Mouse (Mus musculus) frontal cortex, postnatal 36 days (tissue): ENCODE measurements at regions not wholly inside any gene's neighbourhood (a gene's known extent, or its start where the extent isn't known, plus 50 kb on each side); places are given as distances from the start of the nearest gene placed in this dataset.
A peak's percentile ranks its signal among the peaks of the same experiment; 100 is the strongest.

Experiments used
- DNase-seq, 2 experiments: peaks; one replicate each; pipeline ENCODE4 v3.0.0; 2022; ENCODE audit warnings: low spot score in 2 of 2

DNA sequence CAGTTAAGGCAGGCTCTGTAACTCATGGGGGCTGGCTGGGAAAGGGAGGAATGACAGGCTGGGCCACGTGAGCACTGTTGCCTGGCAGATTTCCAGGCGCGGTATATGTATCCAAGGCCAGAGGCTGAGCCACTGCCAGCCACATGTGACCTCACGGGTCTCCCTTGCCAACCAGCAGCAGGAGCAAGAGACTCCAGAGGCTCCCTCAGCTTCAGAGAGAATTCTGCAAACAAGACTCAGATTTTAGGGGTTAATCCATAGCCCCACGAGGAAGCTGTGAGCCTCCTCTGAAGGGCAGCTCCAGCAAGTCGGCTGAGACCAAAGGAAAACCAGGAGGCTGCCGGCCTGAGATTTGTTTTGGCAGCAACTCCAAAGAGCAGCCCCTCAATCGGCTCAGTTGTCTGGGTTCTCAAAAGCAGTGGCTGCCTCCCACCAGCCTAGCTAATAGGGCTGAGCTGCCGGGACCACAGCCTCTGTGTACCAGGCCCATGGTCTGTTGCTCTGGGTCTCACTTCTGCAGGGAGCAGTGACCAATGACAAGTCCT, 264.0 kb upstream of the Cadm1 start:
- DNase-seq, result no peak

DNA sequence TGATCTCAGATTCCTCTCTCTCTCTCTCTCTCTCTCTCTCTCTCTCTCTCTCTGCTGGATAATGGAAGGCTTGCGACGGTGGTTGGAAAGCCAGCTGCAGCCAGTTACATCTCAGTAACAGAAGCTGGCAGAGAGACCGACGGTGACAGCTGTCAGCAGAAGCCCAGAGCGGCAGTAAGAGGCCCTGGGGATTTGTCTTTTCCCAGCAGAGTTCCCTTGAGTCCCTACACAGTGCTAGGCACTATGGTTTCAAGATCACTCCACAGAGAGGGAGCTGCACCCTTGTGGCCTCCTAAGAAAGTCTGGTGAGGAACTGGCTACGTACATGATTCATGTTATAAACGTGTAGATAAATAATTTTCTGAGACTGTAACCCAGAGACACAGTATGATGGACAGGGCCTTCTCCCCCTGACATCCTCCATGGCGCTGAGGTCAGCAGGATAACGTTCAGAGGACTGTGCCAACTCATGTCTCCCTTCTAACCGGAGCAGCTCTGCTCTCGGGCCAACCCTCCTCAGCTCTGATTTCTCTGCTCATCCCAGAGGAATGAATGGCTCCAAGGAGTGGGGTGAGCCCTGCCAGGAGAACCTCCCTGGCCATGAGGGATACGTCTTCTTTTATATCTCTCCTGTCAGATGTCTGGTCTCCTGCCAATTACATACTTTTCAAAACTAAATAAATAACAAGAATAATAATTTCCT, 253.5 kb upstream of the Cadm1 start:
- DNase-seq, result no peak

DNA sequence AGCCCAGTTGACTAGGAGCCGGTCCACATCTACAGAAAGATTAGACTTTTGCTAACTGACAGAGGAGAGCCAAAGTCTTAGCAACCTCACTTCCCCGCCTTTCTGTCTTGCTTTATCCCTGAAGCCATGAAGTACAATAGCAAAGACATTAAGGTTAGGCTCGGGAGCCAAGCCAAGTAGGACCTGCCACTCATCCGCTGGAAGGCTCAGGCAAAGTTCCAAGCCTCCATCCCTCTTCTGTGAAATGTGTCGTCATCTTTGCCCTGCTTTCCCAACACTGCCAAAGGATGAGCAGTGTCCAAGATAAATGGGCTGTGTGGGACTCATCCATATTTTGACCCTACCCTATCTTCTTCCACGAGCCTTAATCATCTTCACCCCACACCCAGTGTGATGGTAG, 250.6 kb upstream of the Cadm1 start:
- no peak for DNase-seq

DNA sequence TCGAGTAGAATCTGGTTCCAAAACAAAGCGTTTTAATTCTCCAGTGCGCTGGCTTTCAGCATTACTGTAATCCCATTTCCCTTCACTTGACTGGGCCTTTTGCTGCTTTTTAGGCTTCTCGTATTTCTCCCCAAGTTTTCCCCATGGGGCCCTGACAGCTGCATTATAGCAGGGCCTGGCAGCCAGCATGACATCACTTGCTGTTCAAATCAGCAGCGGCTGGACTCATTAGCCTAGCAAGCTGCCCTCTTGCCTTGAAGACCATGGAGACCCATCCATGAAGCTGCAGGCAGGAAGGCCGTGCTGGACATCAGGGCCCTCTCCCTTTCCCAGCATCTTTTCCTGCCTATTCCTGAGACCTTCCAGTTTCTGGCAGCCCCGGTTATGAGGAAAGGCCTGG, 249.8 kb upstream of the Cadm1 start:
- DNase-seq, result no peak

GRCm38 (mm10) chr9:47280598-47280997, 249.4 kb upstream of the Cadm1 start:
- DNase-seq, result no peak

DNA sequence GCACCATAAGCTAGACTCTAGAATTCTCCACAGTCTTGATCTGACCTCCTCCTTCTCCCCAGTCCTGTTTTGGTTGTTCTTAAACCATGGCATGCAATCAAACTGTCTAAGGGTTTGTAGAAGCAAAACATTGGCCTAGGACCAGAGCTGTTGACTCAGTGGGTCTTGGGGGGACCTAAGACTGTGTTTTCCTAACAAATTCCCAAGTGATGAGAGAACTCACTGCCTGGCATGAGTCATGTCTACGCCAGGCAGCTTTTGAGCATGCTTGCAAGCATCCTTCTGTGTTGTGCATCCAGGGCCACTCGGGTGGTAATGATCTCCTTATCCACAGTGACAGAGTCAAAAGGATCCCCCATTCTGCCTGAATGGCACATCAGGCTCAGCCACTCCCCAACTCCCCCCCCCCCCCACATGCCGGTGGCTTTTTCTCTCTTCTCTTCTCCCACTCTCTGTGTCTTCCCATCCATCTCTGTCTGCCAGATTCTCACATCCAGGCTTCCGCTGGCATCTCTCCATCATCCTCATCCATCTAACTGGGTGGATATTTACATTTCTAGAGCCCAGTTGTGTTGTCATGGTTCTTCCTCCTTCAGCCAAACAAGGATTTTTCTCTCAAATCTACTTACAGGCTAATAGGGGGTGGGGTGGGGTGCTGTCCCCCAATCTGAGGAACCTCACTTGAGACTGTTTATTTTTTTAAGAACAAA, 246.1 kb upstream of the Cadm1 start:
- DNase-seq, result peak in 1 of 2 experiments; percentile 5

DNA sequence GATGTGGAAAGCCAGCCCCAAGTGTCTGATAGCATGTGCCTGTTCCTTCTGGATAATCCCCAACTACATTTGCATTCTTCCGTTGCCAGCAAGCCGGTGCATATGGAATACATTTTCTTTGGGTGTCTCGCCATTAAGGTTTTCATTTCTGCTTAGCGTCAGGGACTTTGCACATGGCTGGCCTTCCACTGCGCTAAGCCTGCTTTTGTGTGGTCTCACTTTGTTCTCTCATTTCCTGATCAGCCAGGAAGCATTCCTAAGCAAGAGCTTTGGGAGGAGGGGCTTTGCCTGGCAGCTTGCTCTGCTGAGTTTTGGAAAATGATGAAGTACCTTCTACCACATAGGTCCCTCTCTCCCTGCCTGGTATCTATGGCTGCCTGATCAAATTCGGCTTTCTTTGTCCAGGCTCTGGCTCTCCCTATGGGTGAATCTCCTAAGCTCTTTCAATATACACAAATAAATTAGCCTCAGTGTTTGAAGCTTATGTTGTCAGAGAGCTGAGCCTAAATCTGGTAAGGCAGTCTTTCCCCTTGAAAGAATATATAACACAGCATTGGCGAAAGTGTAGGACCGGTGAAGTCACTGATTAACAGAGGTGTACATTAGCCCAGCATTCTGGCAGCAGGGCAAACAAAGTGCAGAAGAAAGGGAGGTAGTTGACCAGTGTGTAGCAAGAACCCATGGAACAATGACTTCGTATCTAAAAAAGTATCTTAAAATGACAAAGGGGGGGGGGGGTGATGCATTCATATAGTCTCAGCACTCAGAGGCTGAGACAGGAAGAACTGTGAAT, 242.8 kb upstream of the Cadm1 start:
- DNase-seq, result no peak

DNA sequence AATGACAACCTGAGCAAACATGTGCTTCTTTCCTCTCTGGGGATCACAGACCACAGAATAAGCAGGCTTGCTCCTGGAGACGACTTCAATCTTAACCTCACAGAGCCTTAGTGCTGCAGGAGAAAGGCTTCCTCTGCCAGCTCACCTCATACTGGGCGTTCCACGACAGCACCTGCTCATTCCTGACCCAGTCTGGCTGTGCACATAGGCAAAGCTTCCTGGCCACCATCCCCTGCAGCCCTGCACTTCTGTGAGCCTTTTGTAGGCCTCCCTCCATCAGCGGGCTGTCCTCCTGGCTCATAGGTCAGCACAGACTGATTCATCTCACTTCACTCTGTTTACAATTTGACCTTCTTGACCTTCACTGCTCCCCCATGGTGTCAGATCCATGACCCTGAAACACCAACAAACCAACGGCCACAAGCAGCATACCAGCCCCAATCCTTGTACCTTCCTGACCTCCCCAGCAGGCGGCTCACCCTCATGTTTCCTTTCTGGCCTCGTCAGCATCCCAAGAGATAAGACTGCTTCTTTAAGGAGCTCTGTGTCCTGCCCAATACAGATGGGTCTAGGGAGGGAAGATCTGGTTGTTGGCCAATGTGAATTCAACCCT, 241.3 kb upstream of the Cadm1 start:
- DNase-seq, result no peak

DNA sequence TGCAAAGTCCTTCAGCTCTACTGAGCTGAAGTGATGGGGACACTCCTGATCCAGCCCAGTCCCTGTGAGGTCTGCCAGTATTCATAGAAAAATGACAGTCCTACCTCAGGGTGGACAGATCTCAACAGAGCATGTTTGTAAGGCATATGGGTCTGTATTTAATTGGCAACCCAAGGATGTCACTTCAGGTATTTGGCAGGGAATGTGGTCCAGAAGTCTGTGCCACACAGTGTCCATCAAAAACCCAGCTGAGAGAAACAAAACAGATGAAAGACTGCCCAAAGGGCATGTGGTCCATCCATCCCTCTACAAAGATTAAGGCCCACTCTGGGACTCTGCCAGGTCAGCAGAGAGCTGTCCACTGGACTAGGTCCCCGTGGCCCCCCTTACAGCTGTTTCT, 229.3 kb upstream of the Cadm1 start:
- DNase-seq, result no peak

DNA sequence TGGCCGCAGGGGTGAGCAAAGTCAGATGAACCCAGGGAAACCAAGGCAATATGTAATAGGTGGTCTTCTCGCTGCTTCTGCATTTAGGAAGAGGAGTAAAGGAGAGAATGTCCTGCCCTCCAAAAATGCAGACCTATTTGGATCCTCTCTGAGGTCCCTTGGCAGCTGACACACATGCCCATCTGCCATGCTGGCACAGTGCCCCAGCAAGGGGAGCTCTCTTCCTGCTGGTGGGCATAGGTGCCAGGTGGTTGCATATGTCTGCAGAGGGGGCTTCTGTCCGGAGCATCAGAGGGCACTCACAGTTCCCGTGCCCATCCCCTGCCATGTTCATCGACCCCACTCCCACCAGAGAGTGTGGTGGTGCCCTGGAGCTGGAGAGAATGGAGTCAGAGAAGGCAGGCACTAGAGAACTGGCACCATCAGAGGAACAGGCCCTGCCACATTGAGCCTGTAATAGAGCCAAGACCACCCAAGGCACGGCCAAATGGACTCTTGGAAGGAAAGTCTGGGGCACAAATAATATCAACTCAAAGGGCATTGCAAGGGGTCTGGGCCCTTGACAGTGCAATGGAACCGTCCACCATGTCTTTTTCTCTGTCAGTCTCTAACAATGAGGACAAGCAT, 222.7 kb upstream of the Cadm1 start:
- DNase-seq, result no peak

DNA sequence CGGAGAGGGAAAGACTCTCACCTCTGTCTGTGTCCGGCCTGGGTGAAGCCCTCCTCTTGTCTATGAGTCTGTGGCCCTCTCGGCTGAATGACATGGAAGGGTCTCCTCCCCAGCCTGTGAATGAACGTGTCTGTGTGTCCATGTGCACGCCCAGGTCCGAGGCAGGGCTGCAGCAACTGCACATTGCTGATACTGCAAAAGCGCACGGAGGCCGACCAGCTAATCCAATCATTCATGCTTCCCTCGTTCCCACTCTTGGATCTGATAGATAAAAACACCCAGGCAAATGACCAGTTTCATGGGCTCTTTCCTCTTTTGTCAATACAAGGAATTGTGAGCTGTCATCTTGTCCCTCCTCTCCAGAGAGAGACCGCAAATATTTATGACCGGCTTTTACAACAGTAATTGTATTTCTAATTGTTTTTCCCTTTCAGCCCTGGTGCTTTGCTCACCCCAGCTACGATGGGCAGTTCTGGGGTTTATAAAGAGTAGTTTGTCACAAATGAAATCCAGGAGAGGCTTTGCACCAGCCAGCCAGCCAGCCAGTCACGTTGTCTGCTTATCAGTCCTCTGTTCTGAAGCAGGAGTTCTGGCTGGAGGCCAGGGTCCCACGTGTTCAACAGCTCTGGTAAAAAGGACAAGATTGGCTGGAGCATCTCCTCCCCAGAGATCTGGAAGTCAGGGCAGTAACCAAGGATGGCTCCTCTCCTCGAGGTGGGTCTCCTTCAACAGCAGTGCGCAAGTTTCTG, 222.0 kb upstream of the Cadm1 start:
- no peak for DNase-seq

GRCm38 (mm10) chr9:47313433-47313832, 216.5 kb upstream of the Cadm1 start:
- no peak for DNase-seq

DNA sequence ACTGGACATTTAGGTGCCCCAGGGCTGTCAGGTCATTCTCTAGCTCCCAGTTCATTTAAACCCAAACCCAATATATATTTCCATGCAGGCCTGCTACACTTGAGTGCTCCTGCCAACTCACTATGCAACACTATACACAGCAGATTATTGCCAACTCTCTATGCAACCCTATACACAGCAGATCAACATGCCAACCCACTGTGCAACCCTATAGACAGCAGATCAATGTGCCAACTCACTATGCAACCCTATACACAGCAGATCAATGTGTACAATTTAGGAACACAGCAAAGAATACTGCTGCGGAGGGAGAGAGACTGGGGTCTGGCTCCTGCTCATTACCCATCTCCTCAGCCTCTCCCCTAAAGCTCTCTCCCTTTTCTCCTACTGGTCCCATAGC, 215.7 kb upstream of the Cadm1 start:
- DNase-seq, result no peak

GRCm38 (mm10) chr9:47320345-47320744, 209.6 kb upstream of the Cadm1 start:
- no peak for DNase-seq

- DNase-seq, result no peak
Observed at GRCm38 (mm10) chr9:47321106-47321789, 208.7 kb upstream of the Cadm1 start.

DNA sequence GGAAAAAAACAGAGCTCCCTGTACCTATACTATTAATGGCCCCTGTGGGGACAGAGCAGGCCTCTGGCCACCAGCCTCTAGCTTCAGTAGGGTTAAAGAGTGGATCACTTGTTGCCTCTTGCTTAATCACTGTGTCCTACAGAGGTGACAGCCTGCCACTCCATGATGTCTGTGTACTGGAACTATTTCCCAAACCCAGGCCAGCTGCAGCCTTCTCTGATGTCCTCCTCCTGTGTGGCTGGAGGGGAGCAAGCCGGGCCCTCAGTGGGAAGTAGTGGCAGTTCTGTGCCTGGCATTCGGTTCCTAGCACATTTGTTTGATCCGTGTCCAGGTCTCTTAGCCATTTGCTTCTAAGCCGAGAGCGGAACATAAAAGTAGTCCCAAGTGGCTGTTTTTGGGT, 207.7 kb upstream of the Cadm1 start:
- DNase-seq, result no peak

GRCm38 (mm10) chr9:47323051-47323450, 206.9 kb upstream of the Cadm1 start:
- no peak for DNase-seq

- DNase-seq, result peak in 1 of 2 experiments; percentile 15
Observed at GRCm38 (mm10) chr9:47327575-47327974, 202.4 kb upstream of the Cadm1 start.

DNA sequence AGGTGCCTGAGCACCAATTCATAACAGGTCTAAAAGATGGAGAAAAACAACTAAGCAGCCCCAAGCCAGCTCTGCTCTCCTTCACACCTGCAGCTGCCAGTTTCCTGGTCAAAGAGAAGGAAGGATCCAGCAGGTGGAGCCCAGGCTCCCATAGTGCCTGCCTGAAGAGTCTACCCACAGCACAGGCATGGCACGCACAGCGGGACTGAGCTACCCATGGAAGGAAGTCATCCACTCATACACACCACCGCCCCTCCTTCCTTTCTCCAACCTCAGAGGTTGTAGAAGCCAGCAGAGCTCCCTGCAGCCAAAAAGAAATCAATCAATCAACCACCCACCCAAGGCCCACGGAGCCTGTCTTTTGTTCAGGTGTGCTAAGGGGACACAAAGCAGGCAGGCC, 197.0 kb upstream of the Cadm1 start:
- DNase-seq, result peak in 1 of 2 experiments; percentile 7

DNA sequence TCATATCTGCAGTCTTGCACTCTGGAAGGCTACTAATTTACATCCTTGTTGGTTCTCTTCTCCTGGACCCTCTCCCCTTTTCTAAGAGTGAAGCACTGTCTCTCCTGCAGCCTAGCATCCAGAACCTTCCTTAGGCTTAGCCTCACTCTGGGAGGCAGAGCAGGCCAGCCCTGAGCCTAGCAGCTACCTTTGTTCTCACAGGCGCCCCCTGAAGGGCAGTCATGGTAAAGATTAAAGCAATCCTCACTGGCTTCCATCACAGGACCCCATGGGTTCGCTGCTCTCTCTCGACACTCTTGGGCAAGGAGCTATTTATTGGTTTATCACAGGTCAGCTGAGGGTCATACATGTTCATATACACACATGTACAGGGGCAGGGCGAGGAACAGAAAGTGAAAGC, 191.8 kb upstream of the Cadm1 start:
- DNase-seq, result no peak
